Mouse (Mus musculus) spleen, adult 2 months (tissue): ENCODE measurements around the gene A030005K14Rik. TPM values are rescaled to one million over a fixed set of nuclear protein-coding genes. Genes with fewer than 3 reads are reported as not detected.

Source experiments
- DNase-seq, 2 experiments: peaks; one replicate each; pipeline versions ENCODE4 v3.0.0 to v3.0.0-alpha.2; 2012 to 2021; ENCODE audit warnings: low spot score in 2 of 2, low read depth in 1 of 2
- H3K27ac ChIP-seq: fragments of 200-500 bp; 2 replicates; pipeline ENCODE4 v1.5.1; 2012; ENCODE audit warnings: low read length, inconsistent platforms; ENCODE audit not compliant: insufficient read depth
- H3K27me3 ChIP-seq: fragments of 200-500 bp; 2 replicates; pipeline ENCODE4 v1.6.1; 2012; ENCODE audit warnings: mild to moderate bottlenecking, moderate library complexity, low read length, inconsistent platforms; ENCODE audit not compliant: control insufficient read depth, insufficient read depth
- H3K36me3 ChIP-seq: fragments of 200-500 bp; 2 replicates; pipeline ENCODE4 v1.6.1; 2012; ENCODE audit warnings: mild to moderate bottlenecking, low read length, inconsistent platforms; ENCODE audit not compliant: control insufficient read depth, insufficient read depth
- H3K4me1 ChIP-seq: fragments of 200-500 bp; 2 replicates; pipeline ENCODE4 v1.6.1; 2011; ENCODE audit warnings: inconsistent platforms; ENCODE audit not compliant: control insufficient read depth, insufficient read depth, insufficient read length
- H3K4me3 ChIP-seq: fragments of 200-500 bp; 2 replicates; pipeline ENCODE4 v1.5.1; 2011; ENCODE audit warnings: mild to moderate bottlenecking, inconsistent platforms; ENCODE audit not compliant: insufficient read depth, insufficient read length; ENCODE audit errors: extremely low read depth
- CTCF ChIP-seq: fragments of 200-500 bp; IDR thresholded peaks from 2 replicates; pipeline ENCODE4 v1.5.1; 2011; ENCODE audit warnings: mild to moderate bottlenecking, inconsistent platforms; ENCODE audit not compliant: insufficient read depth, insufficient read length, insufficient replicate concordance; ENCODE audit errors: extremely low read depth
- POLR2A ChIP-seq: fragments of 200-500 bp; IDR thresholded peaks from 2 replicates; pipeline ENCODE4 v1.6.1; 2011; ENCODE audit warnings: low read depth, low read length, inconsistent platforms
- WGBS: fragments of 180-500 bp; shearing (Covaris S2); methylation state at CpG from one replicate; pipeline ENCODE4 v1.1.7; 2018; 5-methylcytosine and 5-hydroxymethylcytosine counted together
- polyA plus RNA-seq: library from polyadenylated mRNA; depleted of rRNA; stranded (reverse); fragments of >200 nt; gene quantifications from 2 replicates; pipeline ENCODE4 v1.2.3, GENCODE M21; 2012; rRNA removed

Gene A030005K14Rik
- polyA plus RNA-seq, 1 experiment, result not detected

DNA sequence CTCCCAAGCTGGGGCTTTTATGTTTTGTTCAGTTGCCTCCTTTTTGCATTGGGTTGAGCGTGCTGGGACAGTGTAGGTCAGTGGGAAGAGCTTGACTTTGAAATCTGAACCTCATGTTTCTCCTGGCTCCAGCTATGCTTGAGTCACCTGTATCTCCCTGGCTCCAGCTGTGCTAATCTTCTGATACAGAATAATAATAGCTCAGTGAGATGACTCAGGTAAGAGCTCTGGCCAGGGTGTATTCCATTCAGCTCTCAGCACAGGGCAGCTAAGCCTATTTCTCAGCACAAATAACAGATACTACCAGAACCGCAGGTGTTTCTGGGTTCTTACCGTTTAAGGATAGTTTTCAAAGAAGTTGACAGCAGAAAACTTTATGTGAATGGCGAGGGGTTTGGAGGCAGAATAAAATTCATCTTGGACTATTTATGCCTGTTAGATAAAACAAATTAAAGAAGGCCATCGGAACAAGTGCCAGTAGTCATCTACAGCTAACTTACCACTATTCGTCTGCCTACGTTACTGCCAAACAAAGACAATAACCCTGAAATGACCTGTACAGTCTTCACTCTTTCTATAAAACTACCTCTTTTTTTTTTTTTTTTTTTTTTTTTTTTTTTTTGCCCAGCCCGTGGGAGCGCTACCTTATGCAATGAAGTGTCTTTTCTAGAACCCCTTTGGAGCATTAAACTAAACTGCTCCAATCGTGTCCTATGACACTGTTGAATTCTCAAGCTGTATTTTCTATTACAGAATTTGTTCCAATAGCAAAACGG, 22.1 kb downstream of the A030005K14Rik start:
- no peak overlapping the region for H3K27ac ChIP-seq
- H3K27me3 ChIP-seq, result no peaks in the 10 kb centered on the region; the same call in 1 of the 2 replicates
- no peak for TF ChIP-seq CTCF
- no peak for TF ChIP-seq POLR2A
- H3K4me1 ChIP-seq, result no peaks in the 10 kb centered on the region
- H3K36me3 ChIP-seq, result no peaks in the 10 kb centered on the region
- 79% methylated on average over 11 of the region's 11 CpGs for WGBS
- DNase-seq, result no peak
- no peak overlapping the region for H3K4me3 ChIP-seq

DNA sequence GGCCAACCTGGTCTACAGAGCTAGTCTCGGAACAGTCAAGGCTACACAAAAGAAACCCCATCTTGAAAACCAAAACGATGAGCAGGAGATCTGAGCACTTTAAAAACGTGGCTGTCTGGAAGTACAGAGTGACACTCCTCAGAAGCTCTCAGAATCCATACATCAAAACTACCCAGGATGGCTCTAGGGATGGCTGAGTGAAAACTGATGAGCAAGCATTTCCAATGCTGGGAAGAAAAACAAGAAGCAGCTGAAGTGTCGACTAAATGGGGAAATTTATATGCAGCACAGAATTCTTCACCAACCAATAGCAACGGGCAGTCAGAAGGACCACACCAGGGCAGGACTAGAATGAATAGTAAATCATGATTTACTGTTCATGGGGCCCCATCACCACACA, 24.7 kb downstream of the A030005K14Rik start:
- DNase-seq, result no peak

DNA sequence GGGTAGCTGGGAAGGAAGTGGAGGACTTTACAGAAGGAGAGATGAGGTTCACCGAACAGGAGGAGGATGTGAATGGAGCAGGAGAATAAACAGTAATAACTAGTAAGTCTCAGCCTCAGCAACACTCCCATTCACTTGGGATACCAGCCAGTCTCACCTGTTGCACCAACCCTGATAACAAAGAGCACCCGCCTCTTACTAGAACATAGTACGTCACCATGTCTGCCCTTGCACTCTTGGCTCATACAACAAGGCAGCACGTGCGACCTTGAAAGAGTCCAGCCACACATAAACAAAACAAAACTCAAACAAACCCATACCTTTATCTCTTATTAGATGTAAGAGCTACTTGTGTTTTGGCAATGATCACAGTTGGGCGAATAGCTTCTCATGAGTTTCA, 26.7 kb downstream of the A030005K14Rik start:
- H3K27me3 ChIP-seq, result no peaks in the 10 kb centered on the region
- H3K4me1 ChIP-seq, result no peaks in the 10 kb centered on the region
- no peaks in the 10 kb centered on the region for H3K36me3 ChIP-seq
- TF ChIP-seq POLR2A (no peak), CTCF (no peak)
- DNase-seq, result no peak
- no peak overlapping the region for H3K4me3 ChIP-seq
- H3K27ac ChIP-seq, result no peak overlapping the region
- WGBS, result 86% methylated on average over 6 of the region's 6 CpGs

More for the DNA sequence above, 24.7 kb downstream of the A030005K14Rik start:
- TF ChIP-seq POLR2A, result no peak
- TF ChIP-seq CTCF, result no peak
- Histone ChIP-seq H3K4me3 (no peak overlapping the region), H3K27me3 (no peaks in the 10 kb centered on the region; the same call in 1 of the 2 replicates), H3K27ac (no peak overlapping the region), H3K36me3 (no peaks in the 10 kb centered on the region), H3K4me1 (no peaks in the 10 kb centered on the region)
- WGBS, result 79% methylated on average over 5 of the region's 5 CpGs

- 76% methylated on average over 1 of the region's 1 CpGs for WGBS
- no peak for DNase-seq
These were observed 27.2 kb downstream of the A030005K14Rik start for GRCm38 (mm10) chr1:83031950-83032349.

GRCm38 (mm10) chr1:83016556-83016955, 42.6 kb downstream of the A030005K14Rik start:
- no peaks in the 10 kb centered on the region for H3K27me3 ChIP-seq
- no peak for DNase-seq
- 68% methylated on average over 1 of the region's 1 CpGs for WGBS
- H3K27ac ChIP-seq, result no peak overlapping the region
- TF ChIP-seq CTCF (no peak), POLR2A (no peak)
- no peaks in the 10 kb centered on the region for H3K36me3 ChIP-seq
- no peak overlapping the region for H3K4me3 ChIP-seq
- no peaks in the 10 kb centered on the region for H3K4me1 ChIP-seq

More at GRCm38 (mm10) chr1:83031950-83032349, 27.2 kb downstream of the A030005K14Rik start:
- no peak for TF ChIP-seq POLR2A
- no peak for TF ChIP-seq CTCF
- Histone ChIP-seq H3K4me1 (no peaks in the 10 kb centered on the region), H3K4me3 (no peak overlapping the region), H3K27me3 (no peaks in the 10 kb centered on the region), H3K27ac (no peak overlapping the region), H3K36me3 (no peaks in the 10 kb centered on the region)

DNA sequence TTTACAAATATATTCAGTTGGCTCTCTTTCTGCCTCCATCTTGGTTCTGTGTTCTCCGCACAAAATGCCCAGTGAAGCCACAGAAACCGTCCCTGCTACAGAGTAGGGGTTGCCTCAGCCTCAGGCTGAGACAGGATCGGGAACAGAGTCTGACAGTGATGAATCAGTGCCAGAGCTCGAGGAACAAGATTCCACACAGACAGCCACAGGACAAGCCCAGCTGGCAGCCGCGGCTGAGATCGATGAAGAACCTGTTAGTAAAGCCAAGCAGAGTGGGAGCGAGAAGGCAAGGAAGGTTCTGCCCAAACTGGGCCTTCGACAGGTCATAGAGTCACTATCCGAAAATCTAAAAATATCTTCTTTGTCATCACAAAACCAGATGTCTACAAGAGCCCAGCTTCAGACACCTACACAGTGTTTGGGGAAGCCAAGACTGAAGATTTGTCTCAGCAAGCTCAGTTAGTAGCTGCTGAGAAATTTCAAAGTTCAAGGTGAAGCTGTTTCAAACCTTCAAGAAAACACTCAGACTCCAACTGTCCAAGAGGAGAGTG, 43.8 kb downstream of the A030005K14Rik start:
- H3K27ac ChIP-seq, result no peak overlapping the region
- H3K4me1 ChIP-seq, result no peaks in the 10 kb centered on the region
- H3K36me3 ChIP-seq, result no peaks in the 10 kb centered on the region
- H3K4me3 ChIP-seq, result no peak overlapping the region
- no peak for DNase-seq
- H3K27me3 ChIP-seq, result no peaks in the 10 kb centered on the region
- 86% methylated on average over 10 of the region's 10 CpGs for WGBS
- TF ChIP-seq POLR2A (no peak), CTCF (no peak)

- Histone ChIP-seq H3K4me3 (no peak overlapping the region), H3K27ac (no peak overlapping the region), H3K4me1 (no peaks in the 10 kb centered on the region), H3K36me3 (no peaks in the 10 kb centered on the region), H3K27me3 (no peaks in the 10 kb centered on the region)
- TF ChIP-seq POLR2A (no peak), CTCF (no peak)
- 90% methylated on average over 3 of the region's 3 CpGs for WGBS
- no peak for DNase-seq
These were observed 44.7 kb downstream of the A030005K14Rik start for GRCm38 (mm10) chr1:83014477-83014876.

Other genes with a start within 250 kb of the A030005K14Rik start
- gene Agfg1, start 219.9 kb downstream of the A030005K14Rik start, polyA plus RNA-seq, result 32.2 and 41.1 TPM in 2 replicates
- gene A030005L19Rik, start 146.1 kb downstream of the A030005K14Rik start, polyA plus RNA-seq, result 1.2 and 1.4 TPM in 2 replicates
- gene A030014E15Rik, start 134.5 kb downstream of the A030005K14Rik start, polyA plus RNA-seq, result not detected in 2 replicates
- gene Gm6217, start 128.0 kb downstream of the A030005K14Rik start, polyA plus RNA-seq, result not detected in 2 replicates
- not detected in 2 replicates for gene A030003K21Rik, start 116.0 kb downstream of the A030005K14Rik start, polyA plus RNA-seq
- gene Gm7544, start 103.4 kb downstream of the A030005K14Rik start, polyA plus RNA-seq, result not detected in 2 replicates
- gene Gm47955, start 99.1 kb downstream of the A030005K14Rik start, polyA plus RNA-seq, result not detected in 2 replicates
- not detected in 2 replicates for gene Gm47959, start 58.8 kb downstream of the A030005K14Rik start, polyA plus RNA-seq
- gene Slc19a3, start 20.9 kb downstream of the A030005K14Rik start, polyA plus RNA-seq, result 0.13 and 0.21 TPM in 2 replicates
- not detected in 2 replicates for gene Krtap28-10, start 16.9 kb downstream of the A030005K14Rik start, polyA plus RNA-seq
- gene Gm47969, start 14.4 kb downstream of the A030005K14Rik start, polyA plus RNA-seq, result not detected in 2 replicates
- not detected in 2 replicates for gene Krtap28-13, start 1.6 kb upstream of the A030005K14Rik start, polyA plus RNA-seq
- gene Ccl20, start 57.4 kb upstream of the A030005K14Rik start, polyA plus RNA-seq, result not detected in 2 replicates
- not detected in 2 replicates for gene Daw1, start 100.4 kb upstream of the A030005K14Rik start, polyA plus RNA-seq